Mouse (Mus musculus) bone marrow macrophage, adult 2 months (primary cell): ENCODE results near the gene Ing4.

Source experiments
- CTCF ChIP-seq: IDR thresholded peaks from 2 replicates; pipeline ENCODE4 v1.5.1; 2012; ENCODE audit warnings: low read depth, mild to moderate bottlenecking, low read length, moderate library complexity
- POLR2A ChIP-seq: IDR thresholded peaks from 2 replicates; pipeline ENCODE4 v1.6.1; 2012; ENCODE audit warnings: mild to moderate bottlenecking, low read depth, low read length, borderline replicate concordance

DNA sequence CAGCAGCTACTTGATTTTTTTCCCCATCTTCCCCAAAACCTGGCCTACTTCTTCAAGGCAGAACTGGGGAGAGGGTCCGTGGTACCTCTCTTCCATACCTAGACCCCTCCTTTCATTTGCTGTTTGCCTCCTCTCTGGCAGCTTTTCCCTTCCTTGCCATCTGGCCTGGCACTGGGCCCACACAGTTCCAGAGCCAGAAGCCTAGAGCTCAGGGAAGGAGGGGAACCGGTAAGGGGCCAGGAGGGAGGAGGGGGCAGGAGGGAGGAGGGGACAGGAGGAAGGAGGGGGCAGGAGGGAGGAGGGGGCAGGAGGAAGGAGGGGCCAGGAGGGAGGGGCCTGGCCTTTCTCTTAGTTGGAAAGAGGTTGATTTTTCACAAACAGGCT, 32.3 kb downstream of the Ing4 start:
- TF ChIP-seq CTCF (no peak), POLR2A (no peak)
